Mouse (Mus musculus): ENCODE measurements around the gene Eef1b2.

- TF ChIP-seq POLR2A (IDR thresholded peaks at IDR 0.05; ENCODE audit: control insufficient read depth, low read depth, low read length) (no peak), CTCF (IDR thresholded peaks at IDR 0.05; ENCODE audit: control insufficient read depth, insufficient read depth, insufficient replicate concordance, low read depth, low read length) (no peak)
These were observed 37.0 kb downstream of the Eef1b2 start for GRCm38 (mm10) chr1:63213478-63214270.

Measured in testis, adult 2 months (tissue).